Mouse (Mus musculus): ENCODE measurements around the gene Thbs3. TPM values are rescaled to one million over a fixed set of nuclear protein-coding genes. Genes with fewer than 3 reads are reported as not detected.
"Not testable (repeated sequence)": the region's sequence is repeated elsewhere in the genome, so short reads cannot be mapped to it uniquely, and the experiment has no call there.

Gene Thbs3
- polyA plus RNA-seq, 1 experiment from 2014 or later: 51.5 TPM

DNA sequence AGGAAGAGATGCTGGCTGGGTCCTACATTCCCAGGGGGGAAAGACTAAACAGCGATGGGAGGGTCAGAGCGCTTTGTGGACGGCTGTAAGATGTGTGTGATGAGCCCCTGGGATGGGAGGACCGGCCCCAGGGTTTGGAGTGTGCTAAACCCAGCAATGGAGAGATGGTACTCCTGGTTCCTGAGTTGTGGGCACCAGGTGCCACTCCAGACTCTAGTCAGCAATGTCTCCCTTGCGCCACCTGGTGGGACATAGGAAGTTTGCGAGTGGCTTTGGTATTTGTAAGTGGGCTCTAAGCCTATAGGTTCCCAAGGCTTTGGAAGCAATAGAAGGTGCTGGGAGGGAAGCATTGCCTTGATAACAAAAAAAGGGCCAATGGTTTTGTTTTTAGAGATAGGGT is 873 bp downstream of the Thbs3 start:
- ATAC-seq (ENCODE audit: low read depth): peak; percentile 35
- Histone ChIP-seq H3K36me3 (ENCODE audit: control insufficient read depth, insufficient read depth, low read length) (peaks cover 4% of the 10 kb centered on the region; the same call in 1 of the 2 replicates), H3K27ac (replicated peaks; ENCODE audit: low read depth, low read length) (peak overlapping the region; percentile 98; the same call in 1 of the 2 replicates), H3K4me3 (ENCODE audit: low read depth, low read length) (peak overlapping the region; percentile 68), H3K4me2 (ENCODE audit: low read depth, low read length) (peak overlapping the region; percentile 77), H3K9me3 (ENCODE audit: control insufficient read depth, low read length) (no peaks in the 10 kb centered on the region), H3K4me1 (ENCODE audit: control insufficient read depth, insufficient read depth, low read length) (peaks cover 14% of the 10 kb centered on the region; the same call in 1 of the 2 replicates), H3K27me3 (replicated peaks; ENCODE audit: control insufficient read depth, insufficient read depth, low read length) (no peaks in the 10 kb centered on the region), H3K9ac (ENCODE audit: low read depth, low read length) (peak overlapping the region; percentile 82)
- peak; percentile 94 for DNase-seq (ENCODE audit: low spot score)
- 1% methylated on average over 6 of the region's 6 CpGs for WGBS

- not testable (repeated sequence) for H3K27ac ChIP-seq (replicated peaks; ENCODE audit: low read depth, low read length); H3K4me3 ChIP-seq (ENCODE audit: low read depth, low read length); H3K9me3 ChIP-seq (ENCODE audit: control insufficient read depth, low read length); DNase-seq (ENCODE audit: low spot score); ATAC-seq (ENCODE audit: low read depth); H3K36me3 ChIP-seq (ENCODE audit: control insufficient read depth, insufficient read depth, low read length); H3K9ac ChIP-seq (ENCODE audit: low read depth, low read length); H3K27me3 ChIP-seq (replicated peaks; ENCODE audit: control insufficient read depth, insufficient read depth, low read length)
- Histone ChIP-seq H3K4me1 (ENCODE audit: control insufficient read depth, insufficient read depth, low read length) (peaks cover 14% of the 10 kb centered on the region; the same call in 1 of the 2 replicates), H3K4me2 (ENCODE audit: low read depth, low read length) (peak overlapping the region; percentile 77; the same call in 1 of the 2 replicates)
- 71% methylated on average over 7 of the region's 7 CpGs for WGBS
These were observed 1.4 kb downstream of the Thbs3 start for GRCm38 (mm10) chr3:89216407-89216806.

GRCm38 (mm10) chr3:89218271-89218670 is 3.3 kb downstream of the Thbs3 start:
- WGBS: 84% methylated on average over 1 of the region's 1 CpGs
- ATAC-seq (ENCODE audit: low read depth): no peak
- H3K4me2 ChIP-seq (ENCODE audit: low read depth, low read length): no peak overlapping the region

DNA sequence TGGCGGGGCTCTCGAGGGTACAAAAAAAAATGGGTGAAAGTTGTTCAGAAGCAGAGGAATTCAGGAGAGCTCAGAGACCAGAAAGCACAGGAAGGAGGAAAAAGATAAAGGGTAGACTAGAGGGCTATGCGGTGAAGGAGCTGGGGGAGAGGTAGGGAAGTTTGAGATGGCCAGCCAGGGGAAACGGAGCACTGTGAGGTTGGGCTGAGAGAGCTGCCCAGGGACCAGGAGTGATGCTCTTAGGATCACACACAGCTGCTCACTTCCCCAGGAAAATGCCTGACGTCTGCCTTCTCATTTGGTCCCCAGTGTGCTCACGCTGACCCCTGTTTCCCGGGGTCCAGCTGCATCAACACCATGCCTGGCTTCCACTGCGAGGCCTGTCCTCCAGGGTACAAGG is 4.6 kb downstream of the Thbs3 start:
- H3K4me1 ChIP-seq (ENCODE audit: control insufficient read depth, insufficient read depth, low read length): peaks cover 4% of the 10 kb centered on the region; the same call in 1 of the 2 replicates
- peak overlapping the region; percentile 11; the same call in 1 of the 2 replicates for H3K9ac ChIP-seq (ENCODE audit: low read depth, low read length)
- H3K36me3 ChIP-seq (ENCODE audit: control insufficient read depth, insufficient read depth, low read length): peaks cover 13% of the 10 kb centered on the region; the same call in 1 of the 2 replicates
- no peaks in the 10 kb centered on the region for H3K9me3 ChIP-seq (ENCODE audit: control insufficient read depth, low read length)
- ATAC-seq (ENCODE audit: low read depth) (no peak), DNase-seq (ENCODE audit: low spot score) (no peak)
- H3K27ac ChIP-seq (replicated peaks; ENCODE audit: low read depth, low read length): no peak overlapping the region
- no peaks in the 10 kb centered on the region for H3K27me3 ChIP-seq (replicated peaks; ENCODE audit: control insufficient read depth, insufficient read depth, low read length)
- H3K4me2 ChIP-seq (ENCODE audit: low read depth, low read length): no peak overlapping the region
- WGBS: 34% methylated on average over 8 of the region's 8 CpGs
- H3K4me3 ChIP-seq (ENCODE audit: low read depth, low read length): no peak overlapping the region

More at GRCm38 (mm10) chr3:89218271-89218670, 3.3 kb downstream of the Thbs3 start:
- Histone ChIP-seq H3K27me3 (replicated peaks; ENCODE audit: control insufficient read depth, insufficient read depth, low read length) (no peaks in the 10 kb centered on the region), H3K4me1 (ENCODE audit: control insufficient read depth, insufficient read depth, low read length) (peaks cover 4% of the 10 kb centered on the region; the same call in 1 of the 2 replicates), H3K36me3 (ENCODE audit: control insufficient read depth, insufficient read depth, low read length) (peaks cover 10% of the 10 kb centered on the region; the same call in 1 of the 2 replicates), H3K9me3 (ENCODE audit: control insufficient read depth, low read length) (no peaks in the 10 kb centered on the region), H3K9ac (ENCODE audit: low read depth, low read length) (no peak overlapping the region), H3K27ac (replicated peaks; ENCODE audit: low read depth, low read length) (no peak overlapping the region), H3K4me3 (ENCODE audit: low read depth, low read length) (no peak overlapping the region)
- DNase-seq (ENCODE audit: low spot score): no peak

GRCm38 (mm10) chr3:89221167-89221566 is 6.2 kb downstream of the Thbs3 start:
- DNase-seq (ENCODE audit: low spot score) (no peak), ATAC-seq (ENCODE audit: low read depth) (no peak)
- WGBS: 42% methylated on average over 5 of the region's 5 CpGs
- Histone ChIP-seq H3K27ac (replicated peaks; ENCODE audit: low read depth, low read length) (no peak overlapping the region), H3K9me3 (ENCODE audit: control insufficient read depth, low read length) (no peaks in the 10 kb centered on the region), H3K27me3 (replicated peaks; ENCODE audit: control insufficient read depth, insufficient read depth, low read length) (no peaks in the 10 kb centered on the region), H3K4me2 (ENCODE audit: low read depth, low read length) (no peak overlapping the region), H3K36me3 (ENCODE audit: control insufficient read depth, insufficient read depth, low read length) (peaks cover 20% of the 10 kb centered on the region), H3K4me1 (ENCODE audit: control insufficient read depth, insufficient read depth, low read length) (0 out of 2 replicates have a peak, but pooled peaks cover 3% of the 10 kb centered on the region), H3K9ac (ENCODE audit: low read depth, low read length) (0 out of 2 replicates have a peak overlapping the region, but pooled peaks have one; percentile 25), H3K4me3 (ENCODE audit: low read depth, low read length) (no peak overlapping the region)

GRCm38 (mm10) chr3:89224796-89225195 is 9.8 kb downstream of the Thbs3 start:
- 0 out of 2 replicates have a peak overlapping the region, but pooled peaks have one; percentile 67 for H3K4me2 ChIP-seq (ENCODE audit: low read depth, low read length)

GRCm38 (mm10) chr3:89225321-89225815 is 10.4 kb downstream of the Thbs3 start:
- Histone ChIP-seq H3K27ac (replicated peaks; ENCODE audit: low read depth, low read length) (no peak overlapping the region), H3K9me3 (ENCODE audit: control insufficient read depth, low read length) (no peaks in the 10 kb centered on the region), H3K27me3 (replicated peaks; ENCODE audit: control insufficient read depth, insufficient read depth, low read length) (no peaks in the 10 kb centered on the region), H3K4me1 (ENCODE audit: control insufficient read depth, insufficient read depth, low read length) (peaks cover 18% of the 10 kb centered on the region), H3K9ac (ENCODE audit: low read depth, low read length) (no peak overlapping the region), H3K36me3 (ENCODE audit: control insufficient read depth, insufficient read depth, low read length) (peaks cover 20% of the 10 kb centered on the region), H3K4me2 (ENCODE audit: low read depth, low read length) (peak overlapping the region; percentile 67), H3K4me3 (ENCODE audit: low read depth, low read length) (0 out of 2 replicates have a peak overlapping the region, but pooled peaks have one; percentile 3)
- WGBS: 55% methylated on average over 12 of the region's 12 CpGs
- DNase-seq (ENCODE audit: low spot score) (no peak), ATAC-seq (ENCODE audit: low read depth) (no peak)

More at GRCm38 (mm10) chr3:89224796-89225195, 9.8 kb downstream of the Thbs3 start:
- Histone ChIP-seq H3K27me3 (replicated peaks; ENCODE audit: control insufficient read depth, insufficient read depth, low read length) (no peaks in the 10 kb centered on the region), H3K36me3 (ENCODE audit: control insufficient read depth, insufficient read depth, low read length) (peaks cover 20% of the 10 kb centered on the region), H3K27ac (replicated peaks; ENCODE audit: low read depth, low read length) (no peak overlapping the region), H3K9ac (ENCODE audit: low read depth, low read length) (no peak overlapping the region), H3K9me3 (ENCODE audit: control insufficient read depth, low read length) (no peaks in the 10 kb centered on the region), H3K4me1 (ENCODE audit: control insufficient read depth, insufficient read depth, low read length) (peaks cover 18% of the 10 kb centered on the region), H3K4me3 (ENCODE audit: low read depth, low read length) (no peak overlapping the region)
- ATAC-seq (ENCODE audit: low read depth): no peak
- WGBS: 77% methylated on average over 11 of the region's 11 CpGs
- DNase-seq (ENCODE audit: low spot score): no peak

- no peaks in the 10 kb centered on the region for H3K9me3 ChIP-seq (ENCODE audit: control insufficient read depth, low read length)
- H3K4me1 ChIP-seq (ENCODE audit: control insufficient read depth, insufficient read depth, low read length): peaks cover 18% of the 10 kb centered on the region
- DNase-seq (ENCODE audit: low spot score) (peak; percentile 67), ATAC-seq (ENCODE audit: low read depth) (0 out of 2 replicates have a peak, but pooled peaks have one; percentile 2)
- H3K9ac ChIP-seq (ENCODE audit: low read depth, low read length): peak overlapping the region; percentile 52; the same call in 1 of the 2 replicates
- peak overlapping the region; percentile 67 for H3K4me2 ChIP-seq (ENCODE audit: low read depth, low read length)
- H3K4me3 ChIP-seq (ENCODE audit: low read depth, low read length): peak overlapping the region; percentile 38; the same call in 1 of the 2 replicates
- H3K27ac ChIP-seq (replicated peaks; ENCODE audit: low read depth, low read length): no peak overlapping the region
- WGBS: 42% methylated on average over 4 of the region's 4 CpGs
- H3K27me3 ChIP-seq (replicated peaks; ENCODE audit: control insufficient read depth, insufficient read depth, low read length): no peaks in the 10 kb centered on the region
- peaks cover 19% of the 10 kb centered on the region for H3K36me3 ChIP-seq (ENCODE audit: control insufficient read depth, insufficient read depth, low read length)
These were observed 10.9 kb downstream of the Thbs3 start for GRCm38 (mm10) chr3:89225918-89226317.

Measured in embryonic facial prominence, embryonic 14.5 days (tissue).